Mouse (Mus musculus) C2C12 (cell line): ENCODE data around the gene Abca13. TPM values are rescaled to one million over a fixed set of nuclear protein-coding genes. Genes with fewer than 3 reads are reported as not detected.

Experiments
- H3K27me3 ChIP-seq: one replicate; pipeline ENCODE4 v1.6.1; 2011; ENCODE audit not compliant: control insufficient read depth, insufficient read depth, insufficient read length
- H3K36me3 ChIP-seq: one replicate; pipeline ENCODE4 v1.6.1; 2011; ENCODE audit not compliant: control insufficient read depth, insufficient read depth
- H3K4me3 ChIP-seq: one replicate; pipeline ENCODE4 v1.5.1; 2011; ENCODE audit warnings: mild to moderate bottlenecking, control low read depth; ENCODE audit not compliant: poor library complexity, insufficient read depth, severe bottlenecking
- H3K79me2 ChIP-seq: one replicate; pipeline ENCODE4 v1.6.1; 2011; ENCODE audit not compliant: control insufficient read depth, insufficient read depth
- H3K79me3 ChIP-seq: one replicate; pipeline ENCODE4 v1.6.1; 2011; ENCODE audit warnings: low read depth, control low read depth
- H3ac ChIP-seq: one replicate; pipeline ENCODE3; 2011; ENCODE audit warnings: low read depth; ENCODE audit not compliant: control insufficient read depth, insufficient read length
- CEBPB ChIP-seq: IDR thresholded peaks from one replicate; pipeline ENCODE4 v1.6.1; 2011; ENCODE audit warnings: low read depth, mild to moderate bottlenecking, control low read depth, moderate library complexity
- CTCF ChIP-seq: IDR thresholded peaks from one replicate; pipeline ENCODE4 v1.5.1; 2011; ENCODE audit not compliant: control insufficient read depth, insufficient read depth, insufficient read length
- FOSL1 ChIP-seq: IDR thresholded peaks from one replicate; pipeline ENCODE4 v1.8.0; 2011; ENCODE audit warnings: mild to moderate bottlenecking, low read length; ENCODE audit not compliant: poor library complexity, insufficient read depth, severe bottlenecking
- MAX ChIP-seq: IDR thresholded peaks from one replicate; pipeline ENCODE4 v1.6.1; 2011; ENCODE audit warnings: mild to moderate bottlenecking, control low read depth
- MYOD1 ChIP-seq: IDR thresholded peaks from one replicate; pipeline ENCODE4 v1.6.1; 2011; ENCODE audit warnings: low read depth; ENCODE audit not compliant: control insufficient read depth, insufficient read length
- MYOG ChIP-seq: IDR thresholded peaks from one replicate; pipeline ENCODE4 v1.6.1; 2011; ENCODE audit not compliant: control insufficient read depth, insufficient read length; ENCODE audit errors: extremely low read depth
- USF1 ChIP-seq: IDR thresholded peaks from one replicate; pipeline ENCODE4 v1.6.1; 2011; ENCODE audit warnings: low read depth, mild to moderate bottlenecking, control low read depth, moderate library complexity
- polyA plus RNA-seq: library from polyadenylated mRNA; unstranded; fragments of >200 nt; fragmentation: generic; extraction: Trizol; gene quantifications from one replicate; pipeline ENCODE4 v1.2.1, GENCODE M21; 2012; ENCODE audit warnings: missing spikeins

Abca13 gene
- polyA plus RNA-seq, 1 experiment: 0.04 TPM

GRCm38 (mm10) chr11:9388520-9388919 is 196.8 kb downstream of the Abca13 start:
- H3ac ChIP-seq: no peak overlapping the region
- H3K36me3 ChIP-seq: no peaks in the 10 kb centered on the region
- no peaks in the 10 kb centered on the region for H3K27me3 ChIP-seq
- H3K79me3 ChIP-seq: no peaks in the 10 kb centered on the region
- H3K4me3 ChIP-seq: no peak overlapping the region
- no peaks in the 10 kb centered on the region for H3K79me2 ChIP-seq
- TF ChIP-seq CEBPB (no peak), MYOD1 (no peak), FOSL1 (no peak), MYOG (no peak), CTCF (no peak), USF1 (no peak), MAX (no peak)

GRCm38 (mm10) chr11:9416946-9417345 is 225.2 kb downstream of the Abca13 start:
- Histone ChIP-seq H3K4me3 (no peak overlapping the region), H3ac (no peak overlapping the region), H3K36me3 (no peaks in the 10 kb centered on the region), H3K79me2 (no peaks in the 10 kb centered on the region), H3K27me3 (no peaks in the 10 kb centered on the region), H3K79me3 (no peaks in the 10 kb centered on the region)
- TF ChIP-seq CTCF: no peak
- no peak for TF ChIP-seq FOSL1
- TF ChIP-seq MAX: no peak
- no peak for TF ChIP-seq MYOG

GRCm38 (mm10) chr11:9420205-9420604 is 228.5 kb downstream of the Abca13 start:
- Histone ChIP-seq H3K4me3 (no peak overlapping the region), H3ac (no peak overlapping the region), H3K36me3 (no peaks in the 10 kb centered on the region), H3K79me2 (no peaks in the 10 kb centered on the region), H3K79me3 (no peaks in the 10 kb centered on the region), H3K27me3 (no peaks in the 10 kb centered on the region)
- no peak for TF ChIP-seq MYOG
- TF ChIP-seq FOSL1: no peak
- no peak for TF ChIP-seq USF1
- no peak for TF ChIP-seq CTCF
- no peak for TF ChIP-seq CEBPB
- no peak for TF ChIP-seq MAX
- TF ChIP-seq MYOD1: no peak

GRCm38 (mm10) chr11:9427411-9427810 is 235.7 kb downstream of the Abca13 start:
- Histone ChIP-seq H3K79me2 (no peaks in the 10 kb centered on the region), H3K79me3 (no peaks in the 10 kb centered on the region), H3K27me3 (no peaks in the 10 kb centered on the region), H3K4me3 (no peak overlapping the region), H3ac (no peak overlapping the region), H3K36me3 (no peaks in the 10 kb centered on the region)
- TF ChIP-seq CEBPB (no peak), MAX (no peak), MYOG (no peak), MYOD1 (no peak), FOSL1 (no peak), USF1 (no peak), CTCF (no peak)

GRCm38 (mm10) chr11:9432807-9433206 is 241.1 kb downstream of the Abca13 start:
- no peak overlapping the region for H3K4me3 ChIP-seq
- TF ChIP-seq MAX: no peak
- no peak for TF ChIP-seq MYOG
- no peak for TF ChIP-seq FOSL1
- no peak for TF ChIP-seq MYOD1
- no peak overlapping the region for H3ac ChIP-seq
- H3K79me2 ChIP-seq: no peaks in the 10 kb centered on the region
- no peaks in the 10 kb centered on the region for H3K27me3 ChIP-seq
- H3K79me3 ChIP-seq: no peaks in the 10 kb centered on the region
- no peaks in the 10 kb centered on the region for H3K36me3 ChIP-seq

GRCm38 (mm10) chr11:9436617-9437016 is 244.9 kb downstream of the Abca13 start:
- TF ChIP-seq USF1 (no peak), MYOG (no peak), CTCF (no peak), MYOD1 (no peak), CEBPB (no peak), FOSL1 (no peak), MAX (no peak)
- Histone ChIP-seq H3K36me3 (no peaks in the 10 kb centered on the region), H3K27me3 (no peaks in the 10 kb centered on the region), H3K79me3 (no peaks in the 10 kb centered on the region), H3K79me2 (no peaks in the 10 kb centered on the region), H3ac (no peak overlapping the region), H3K4me3 (no peak overlapping the region)
